Mouse (Mus musculus) mammary gland, adult 2 months (tissue): Measurements from ENCODE around the gene Pabpc1l. TPM values are rescaled to one million over a fixed set of nuclear protein-coding genes. Genes with fewer than 3 reads are reported as not detected.

ENCODE experiments used
- polyA plus RNA-seq: library from polyadenylated mRNA; depleted of rRNA; stranded (reverse); fragments of >200 nt; gene quantifications from 2 replicates; pipeline ENCODE4 v1.2.3, GENCODE M21; 2012; ENCODE audit warnings: low replicate concordance; rRNA removed

Pabpc1l gene
- 1.6 and 1.7 TPM in 2 replicates for polyA plus RNA-seq

DNA sequence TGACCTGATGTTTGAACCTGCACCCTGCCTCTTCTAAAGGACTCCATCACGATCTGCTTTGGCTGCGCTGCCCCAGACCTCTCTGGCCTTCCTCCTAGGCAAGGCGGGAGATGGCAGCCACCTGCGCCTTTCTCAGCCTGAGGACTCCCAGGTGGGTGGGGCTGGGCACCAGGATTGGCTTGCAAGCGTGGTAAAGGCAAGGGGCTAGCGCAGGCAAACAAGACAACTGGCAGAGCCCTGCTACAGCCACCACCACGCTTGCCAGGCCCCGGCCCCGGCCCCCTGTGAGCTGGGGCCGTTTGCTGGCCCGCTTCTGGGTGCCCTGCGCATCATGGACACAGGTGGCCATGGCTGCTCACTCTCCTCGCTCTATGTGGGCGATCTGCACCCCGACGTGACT, at the start of gene Pabpc1l:
Pabpc1l (plus strand) TSS at position 301 of the 400 bp plus-strand sequence.

DNA sequence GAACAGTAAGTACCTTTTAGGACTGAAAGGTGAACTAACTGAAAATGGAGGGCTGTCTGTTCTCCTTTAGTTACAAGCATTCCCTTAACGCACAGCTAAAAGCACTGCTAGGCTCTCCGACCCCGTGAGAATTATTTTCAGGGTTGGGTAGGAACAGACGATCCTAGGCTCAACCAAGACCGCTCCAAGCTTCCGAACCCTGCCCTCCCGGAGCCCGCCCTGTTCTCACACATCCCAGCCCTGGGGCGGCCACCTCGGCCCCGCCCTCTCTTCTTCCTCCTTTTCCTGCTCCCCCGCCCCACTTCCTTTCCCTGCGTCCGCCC, 30.6 kb upstream of the Pabpc1l start, which contains the start of gene Ywhab:
Ywhab (plus strand) TSS at position 307 of the 323 bp plus-strand sequence.

DNA sequence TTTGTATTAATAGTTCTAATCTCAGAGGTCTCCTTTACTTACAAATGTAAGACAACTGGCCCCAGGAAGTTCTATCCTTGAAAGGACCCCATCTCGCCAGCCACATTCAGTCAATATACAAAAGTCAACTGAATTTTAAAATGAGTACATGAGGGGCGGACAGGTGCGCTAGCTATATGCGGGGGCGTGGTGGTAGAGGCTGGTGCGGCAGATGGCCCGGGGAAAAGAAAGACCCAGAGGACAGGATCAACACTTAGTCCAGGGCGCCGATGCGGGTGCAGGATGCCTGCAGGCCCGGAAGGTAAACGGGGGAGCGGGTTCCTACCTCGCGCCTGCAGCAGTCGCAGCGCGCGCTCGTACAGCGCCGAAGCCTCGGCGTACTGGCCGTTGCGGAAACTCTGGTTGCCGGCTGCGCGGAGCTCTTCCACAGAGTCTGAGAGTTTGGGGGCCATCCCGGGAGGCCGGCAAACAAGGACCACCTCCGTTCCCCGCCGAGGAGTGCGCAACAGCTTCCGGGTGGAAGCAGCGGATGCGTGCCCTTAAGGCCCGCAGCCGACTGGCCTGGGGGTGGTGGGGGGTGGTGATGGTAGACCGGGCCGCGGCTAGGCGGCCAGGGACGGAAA, 45.0 kb downstream of the Pabpc1l start, which contains the start of gene Stk4:
Stk4 (plus strand) TSS at position 181 of the 623 bp plus-strand sequence.

DNA sequence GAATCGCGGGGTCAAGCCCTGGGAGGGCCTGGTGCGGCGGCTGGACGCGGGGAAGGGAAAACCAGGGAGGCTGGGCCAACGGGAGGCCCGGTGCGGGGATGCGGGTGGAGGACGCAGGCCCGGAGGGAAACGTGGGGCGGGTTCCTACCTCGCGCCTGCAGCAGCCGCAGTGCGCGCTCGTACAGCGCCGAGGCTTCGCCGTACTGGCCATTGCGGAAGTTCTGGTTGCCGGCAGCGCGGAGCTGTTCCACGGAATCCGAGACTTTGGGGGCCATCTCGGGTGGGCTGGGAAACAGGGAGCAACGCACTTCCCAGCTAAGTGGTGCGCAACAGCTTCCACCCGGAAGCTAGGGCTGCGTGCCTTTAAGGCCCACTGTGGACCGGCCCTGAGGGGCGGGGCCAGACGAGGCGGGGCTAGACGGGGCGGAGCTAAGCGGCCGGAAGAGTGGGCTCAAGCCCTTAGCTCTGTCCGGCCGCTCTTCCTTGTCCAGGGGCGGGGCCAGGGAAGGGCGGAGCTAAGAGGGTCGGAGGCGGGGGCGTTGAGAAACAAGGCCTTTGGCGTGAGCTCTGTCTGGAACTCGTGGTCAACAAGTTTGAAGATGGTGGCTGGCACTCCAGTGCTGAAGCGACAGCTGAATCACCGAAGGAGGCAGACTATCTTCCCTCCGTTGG, 45.7 kb downstream of the Pabpc1l start, which contains the start of gene Tomm34:
Tomm34 (minus strand) TSS at position 405 of the 672 bp plus-strand sequence.

Other genes starting within 250 kb of the Pabpc1l start
- gene Ccn5, start 204.6 kb upstream of the Pabpc1l start, polyA plus RNA-seq, result 16.1 and 19.6 TPM in 2 replicates
- not detected in 2 replicates for gene Kcnk15, start 171.8 kb upstream of the Pabpc1l start, polyA plus RNA-seq
- gene Rims4, start 106.8 kb upstream of the Pabpc1l start, polyA plus RNA-seq, result 1.2 and 1.9 TPM in 2 replicates
- gene Ywhab, start 30.5 kb upstream of the Pabpc1l start, polyA plus RNA-seq, result 54.2 and 98.4 TPM in 2 replicates
- gene Stk4, start 44.9 kb downstream of the Pabpc1l start, polyA plus RNA-seq, result 21.8 and 26.0 TPM in 2 replicates
- 58.9 and 67.9 TPM in 2 replicates for gene Tomm34, start 45.7 kb downstream of the Pabpc1l start, polyA plus RNA-seq
- 0.20 and 0.43 TPM in 2 replicates for gene Kcns1, start 145.7 kb downstream of the Pabpc1l start, polyA plus RNA-seq
- gene Wfdc5, start 157.3 kb downstream of the Pabpc1l start, polyA plus RNA-seq, result 1.0 TPM in 1 of 2 replicates, not detected in the other
- gene Wfdc12, start 165.2 kb downstream of the Pabpc1l start, polyA plus RNA-seq, result 0.50 TPM in 1 of 2 replicates, not detected in the other
- gene Wfdc15a, start 174.7 kb downstream of the Pabpc1l start, polyA plus RNA-seq, result not detected in 2 replicates
- not detected in 2 replicates for gene Wfdc15b, start 196.2 kb downstream of the Pabpc1l start, polyA plus RNA-seq
- gene Svs2, start 213.0 kb downstream of the Pabpc1l start, polyA plus RNA-seq, result not detected in 2 replicates
- not detected in 2 replicates for gene Svs3b, start 231.2 kb downstream of the Pabpc1l start, polyA plus RNA-seq